Mouse (Mus musculus): ENCODE data around the gene Kirrel3. TPM values are rescaled to one million over a fixed set of nuclear protein-coding genes. Genes with fewer than 3 reads are reported as not detected.
A peak's percentile ranks its signal among the peaks of the same experiment; 100 is the strongest.

Kirrel3 gene
- polyA plus RNA-seq, 1 experiment: 0.80 TPM

DNA sequence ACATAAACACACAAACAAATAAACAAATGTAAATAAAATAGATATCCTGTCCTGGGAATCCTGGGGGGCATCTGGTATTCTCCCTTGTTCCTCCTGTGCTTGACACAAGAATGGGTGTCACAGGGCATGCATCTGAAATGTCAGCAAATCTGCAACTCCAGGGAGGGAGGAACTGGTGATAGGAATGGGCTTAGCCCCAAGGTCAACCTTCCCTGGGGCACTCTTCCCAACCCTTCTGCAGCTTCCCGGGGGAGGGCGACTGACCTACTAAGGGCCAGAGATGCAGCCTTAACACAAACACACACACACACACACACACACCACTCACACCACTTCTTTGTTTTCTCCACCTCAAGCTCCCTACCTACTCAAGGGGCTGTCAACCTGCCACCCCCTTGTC lies 509.4 kb downstream of the Kirrel3 start:
- Histone ChIP-seq H3K4me3 (replicated peaks; ENCODE audit: extremely low read depth, low read depth, low read length) (no peak overlapping the region), H3K4me1 (ENCODE audit: control insufficient read depth, insufficient read depth, low read length) (peaks cover 26% of the 10 kb centered on the region)
- no peak for DNase-seq
- TF ChIP-seq CTCF (IDR thresholded peaks at IDR 0.05; ENCODE audit: insufficient read depth, low read length): no peak
- no peak for TF ChIP-seq POLR2A (IDR thresholded peaks at IDR 0.05; ENCODE audit: borderline replicate concordance, extremely low read depth, low read depth, low read length)
- WGBS: 87% methylated on average over 2 of the region's 2 CpGs

DNA sequence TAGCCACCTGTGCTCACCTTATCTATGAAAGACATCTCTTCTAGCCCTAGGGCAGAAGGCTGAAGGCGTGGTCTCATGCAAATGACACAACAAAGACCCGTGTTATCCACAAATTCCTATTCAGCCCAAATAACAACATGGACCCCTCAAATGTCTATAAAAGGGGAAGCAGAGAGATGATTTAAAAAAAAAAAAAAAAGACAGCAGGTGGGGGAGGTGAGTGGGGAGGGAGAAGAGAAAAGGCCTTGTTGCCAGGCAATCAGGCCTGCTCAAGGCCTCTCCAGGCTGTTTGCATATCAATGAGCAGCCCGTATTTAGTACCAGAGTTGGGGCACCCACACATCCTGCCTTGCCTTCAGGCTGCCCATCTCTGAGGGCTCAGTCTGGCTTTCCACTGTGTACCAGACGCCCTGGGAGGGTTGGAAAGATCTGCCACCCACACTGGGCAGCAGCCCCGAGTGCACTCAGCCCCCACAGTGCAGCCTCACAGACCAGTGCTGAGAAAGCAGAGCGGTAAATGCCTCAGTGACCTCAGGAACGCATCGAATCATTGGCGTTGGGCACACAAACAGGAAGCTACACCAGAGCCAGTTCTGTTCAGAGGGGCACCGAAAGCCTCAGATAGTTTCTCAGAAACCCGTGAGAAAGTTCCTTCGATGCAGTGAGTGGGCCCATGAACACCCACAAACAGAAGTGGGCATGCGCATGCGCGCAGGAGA lies 510.1 kb downstream of the Kirrel3 start:
- Histone ChIP-seq H3K4me1 (ENCODE audit: control insufficient read depth, insufficient read depth, low read length) (peaks cover 26% of the 10 kb centered on the region), H3K4me3 (replicated peaks; ENCODE audit: extremely low read depth, low read depth, low read length) (no peak overlapping the region)
- WGBS: 63% methylated on average over 15 of the region's 15 CpGs
- TF ChIP-seq POLR2A (IDR thresholded peaks at IDR 0.05; ENCODE audit: borderline replicate concordance, extremely low read depth, low read depth, low read length): no peak
- TF ChIP-seq CTCF (IDR thresholded peaks at IDR 0.05; ENCODE audit: insufficient read depth, low read length): no peak
- DNase-seq: no peak

DNA sequence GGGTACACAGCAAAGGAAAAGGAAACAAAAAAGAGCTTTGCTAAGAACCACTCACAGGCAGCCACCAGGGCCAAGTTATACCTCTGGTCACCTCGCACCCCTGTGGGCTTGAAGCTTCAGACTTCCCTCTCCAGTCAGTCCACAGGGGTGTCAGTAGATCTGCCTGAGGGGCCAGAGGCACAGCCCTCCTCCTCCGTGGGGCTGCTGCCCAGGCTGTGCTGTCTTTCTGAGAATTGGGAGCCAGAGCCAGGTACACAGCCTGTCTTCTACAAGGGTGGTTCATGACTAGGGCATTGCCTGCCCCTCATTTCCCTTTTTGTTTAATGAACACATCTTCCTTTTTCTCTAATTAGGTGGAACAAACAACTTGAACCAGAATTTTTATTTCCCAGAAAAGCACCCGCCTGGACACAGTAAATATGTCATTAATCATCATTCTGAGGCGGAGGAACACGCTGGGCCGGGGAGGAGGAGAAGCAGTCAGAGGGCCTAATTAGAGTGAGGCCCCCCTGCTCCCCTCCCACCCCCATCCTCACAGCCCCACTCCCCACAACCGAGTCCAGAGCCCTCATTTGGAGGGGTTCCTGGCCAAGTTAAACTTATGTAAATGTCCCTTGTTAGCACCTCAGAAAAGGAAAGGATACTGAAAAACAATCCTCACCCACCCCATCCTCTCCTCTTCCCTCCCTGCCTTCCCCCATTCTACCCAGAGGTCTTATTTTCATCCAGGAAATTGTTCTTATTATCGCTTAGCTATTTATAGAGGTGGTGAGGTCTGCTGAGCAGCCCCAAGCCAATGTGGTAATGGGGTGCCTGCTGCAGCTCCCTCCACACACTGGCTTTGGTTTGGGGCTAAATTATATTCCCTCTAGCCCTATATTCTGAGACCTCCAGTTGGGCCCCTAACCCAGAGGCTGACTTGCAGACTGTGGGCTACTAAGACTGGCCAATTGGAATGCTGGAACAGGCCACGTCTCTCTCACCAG lies 512.5 kb downstream of the Kirrel3 start:
- Histone ChIP-seq H3K4me1 (ENCODE audit: control insufficient read depth, insufficient read depth, low read length) (peaks cover 16% of the 10 kb centered on the region), H3K4me3 (replicated peaks; ENCODE audit: extremely low read depth, low read depth, low read length) (no peak overlapping the region)
- no peak for TF ChIP-seq CTCF (IDR thresholded peaks at IDR 0.05; ENCODE audit: insufficient read depth, low read length)
- 40% methylated on average over 9 of the region's 9 CpGs for WGBS
- no peak for DNase-seq

DNA sequence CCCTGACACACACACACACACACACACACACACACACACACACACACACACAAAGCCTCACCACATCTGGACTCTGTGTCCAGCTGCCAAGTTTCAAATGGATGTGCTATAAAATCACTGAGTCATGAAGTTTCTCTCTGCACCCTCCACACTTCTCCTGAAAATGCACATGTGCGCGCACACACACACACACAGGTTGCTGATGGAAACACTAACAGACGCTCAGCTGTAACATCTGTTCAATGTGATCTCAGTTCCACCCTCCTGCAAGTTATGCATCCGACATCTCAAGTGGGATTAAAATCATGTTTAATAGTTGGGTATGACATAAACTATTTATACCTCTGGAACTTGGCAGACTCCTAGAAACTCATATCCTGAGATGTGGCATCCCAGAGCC lies 518.4 kb downstream of the Kirrel3 start:
- TF ChIP-seq CTCF (IDR thresholded peaks at IDR 0.05; ENCODE audit: insufficient read depth, low read length) (no peak), POLR2A (IDR thresholded peaks at IDR 0.05; ENCODE audit: borderline replicate concordance, extremely low read depth, low read depth, low read length) (no peak)
- Histone ChIP-seq H3K4me1 (ENCODE audit: control insufficient read depth, insufficient read depth, low read length) (0 out of 2 replicates have a peak, but pooled peaks cover 3% of the 10 kb centered on the region), H3K4me3 (replicated peaks; ENCODE audit: extremely low read depth, low read depth, low read length) (no peak overlapping the region)
- no peak for DNase-seq
- 82% methylated on average over 4 of the region's 4 CpGs for WGBS

DNA sequence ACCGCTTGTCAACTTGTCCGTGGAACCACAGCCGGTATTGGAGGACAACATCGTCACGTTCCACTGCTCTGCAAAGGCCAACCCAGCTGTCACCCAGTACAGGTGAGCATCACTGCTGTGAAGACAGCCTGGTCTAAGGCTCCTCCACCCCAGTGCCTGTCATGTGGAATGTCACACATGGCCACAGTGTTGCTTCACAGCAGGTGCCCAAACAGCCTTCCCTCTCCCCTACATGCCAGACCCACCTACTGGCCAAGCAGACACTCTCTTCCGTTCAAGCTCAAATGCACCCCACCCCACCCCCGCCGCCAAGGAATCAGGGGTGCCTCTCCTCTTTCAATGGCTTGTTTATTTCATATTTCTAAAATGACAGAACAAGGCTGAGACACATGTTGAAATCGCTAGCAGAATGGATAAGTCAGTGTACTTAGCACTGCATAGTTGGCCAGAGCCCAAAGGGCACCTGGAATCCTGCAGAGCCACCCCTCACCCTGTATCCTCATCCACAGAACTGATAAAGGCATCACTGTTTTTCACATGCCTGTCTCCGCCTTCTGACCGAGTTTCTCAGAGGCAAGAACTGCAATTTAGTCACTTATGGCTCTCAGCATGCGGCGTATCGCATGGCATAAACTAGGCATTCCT lies 522.1 kb downstream of the Kirrel3 start:
- 0 out of 2 replicates have a peak, but pooled peaks cover 3% of the 10 kb centered on the region for H3K4me1 ChIP-seq (ENCODE audit: control insufficient read depth, insufficient read depth, low read length)
- no peak for TF ChIP-seq POLR2A (IDR thresholded peaks at IDR 0.05; ENCODE audit: borderline replicate concordance, extremely low read depth, low read depth, low read length)
- TF ChIP-seq CTCF (IDR thresholded peaks at IDR 0.05; ENCODE audit: insufficient read depth, low read length): no peak
- WGBS: 67% methylated on average over 14 of the region's 14 CpGs
- no peak for DNase-seq
- H3K4me3 ChIP-seq (replicated peaks; ENCODE audit: extremely low read depth, low read depth, low read length): no peak overlapping the region

DNA sequence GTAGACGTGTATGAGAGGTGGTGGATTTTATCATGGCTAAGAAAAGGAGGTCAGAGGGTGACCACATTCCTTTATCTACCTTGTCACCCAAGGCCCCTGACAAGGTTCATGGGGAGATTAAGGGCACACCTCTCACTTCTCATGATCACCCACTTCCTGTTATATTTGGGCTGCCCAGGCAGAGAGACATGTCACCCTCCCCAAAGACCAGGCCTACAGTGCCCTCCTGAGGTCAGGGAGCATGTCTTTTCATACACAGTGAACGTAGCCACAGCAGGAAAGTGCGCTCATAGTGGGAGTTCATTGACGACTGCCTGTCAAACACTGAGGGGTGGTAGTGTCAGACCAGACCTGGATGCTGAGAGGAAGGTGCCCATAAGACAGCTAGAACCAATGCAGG lies 531.1 kb downstream of the Kirrel3 start:
- Histone ChIP-seq H3K4me1 (ENCODE audit: control insufficient read depth, insufficient read depth, low read length) (no peaks in the 10 kb centered on the region), H3K4me3 (replicated peaks; ENCODE audit: extremely low read depth, low read depth, low read length) (no peak overlapping the region)
- no peak for TF ChIP-seq POLR2A (IDR thresholded peaks at IDR 0.05; ENCODE audit: borderline replicate concordance, extremely low read depth, low read depth, low read length)
- peak; percentile 87 for TF ChIP-seq CTCF (IDR thresholded peaks at IDR 0.05; ENCODE audit: insufficient read depth, low read length)
- DNase-seq: no peak
- 34% methylated on average over 4 of the region's 4 CpGs for WGBS

DNA sequence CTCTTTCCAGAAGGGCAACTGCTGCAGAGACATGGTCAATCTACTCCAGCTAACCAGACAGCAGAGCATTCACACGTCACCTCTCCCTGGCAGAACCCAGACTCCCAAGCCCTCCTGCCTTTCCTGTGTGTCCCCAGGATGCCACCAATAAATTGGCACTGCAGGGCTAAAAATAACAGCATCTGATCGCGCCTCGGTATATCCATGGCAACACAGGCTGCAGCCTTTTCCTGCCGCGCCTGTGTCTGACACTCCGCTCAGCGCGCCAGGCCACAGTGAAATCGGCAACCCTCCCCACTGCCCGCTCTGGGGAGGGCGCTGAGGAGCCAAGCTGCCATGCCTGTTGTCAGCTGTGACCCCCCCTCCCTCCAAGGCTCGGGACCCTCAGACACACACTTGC lies 531.9 kb downstream of the Kirrel3 start:
- DNase-seq: no peak
- TF ChIP-seq POLR2A (IDR thresholded peaks at IDR 0.05; ENCODE audit: borderline replicate concordance, extremely low read depth, low read depth, low read length) (no peak), CTCF (IDR thresholded peaks at IDR 0.05; ENCODE audit: insufficient read depth, low read length) (no peak)
- H3K4me3 ChIP-seq (replicated peaks; ENCODE audit: extremely low read depth, low read depth, low read length): no peak overlapping the region

DNA sequence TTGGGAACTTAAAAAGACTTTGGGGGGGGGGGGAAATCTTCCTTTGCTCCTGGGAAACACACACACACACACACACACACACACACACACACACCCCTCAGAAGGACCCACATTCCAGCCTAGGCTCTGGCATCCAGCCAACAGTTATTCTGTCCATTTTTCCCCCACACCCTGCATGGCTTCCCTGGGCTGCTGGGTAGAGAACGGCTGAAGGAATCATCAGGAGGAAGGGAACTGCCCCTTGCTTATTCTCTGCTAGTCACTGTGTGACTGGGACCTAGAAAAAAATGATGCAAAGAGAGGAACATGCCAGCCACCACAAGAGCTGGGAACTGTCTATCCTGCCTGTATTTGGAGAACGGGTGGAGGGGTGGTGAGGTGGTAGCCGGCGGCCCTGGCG lies 532.4 kb downstream of the Kirrel3 start:
- DNase-seq: no peak
- WGBS: 26% methylated on average over 5 of the region's 5 CpGs
- no peak overlapping the region for H3K4me3 ChIP-seq (replicated peaks; ENCODE audit: extremely low read depth, low read depth, low read length)
- TF ChIP-seq POLR2A (IDR thresholded peaks at IDR 0.05; ENCODE audit: borderline replicate concordance, extremely low read depth, low read depth, low read length): no peak
- no peak for TF ChIP-seq CTCF (IDR thresholded peaks at IDR 0.05; ENCODE audit: insufficient read depth, low read length)
- no peaks in the 10 kb centered on the region for H3K4me1 ChIP-seq (ENCODE audit: control insufficient read depth, insufficient read depth, low read length)

More for the DNA sequence above, 531.9 kb downstream of the Kirrel3 start:
- WGBS: 14% methylated on average over 13 of the region's 13 CpGs
- no peaks in the 10 kb centered on the region for H3K4me1 ChIP-seq (ENCODE audit: control insufficient read depth, insufficient read depth, low read length)

DNA sequence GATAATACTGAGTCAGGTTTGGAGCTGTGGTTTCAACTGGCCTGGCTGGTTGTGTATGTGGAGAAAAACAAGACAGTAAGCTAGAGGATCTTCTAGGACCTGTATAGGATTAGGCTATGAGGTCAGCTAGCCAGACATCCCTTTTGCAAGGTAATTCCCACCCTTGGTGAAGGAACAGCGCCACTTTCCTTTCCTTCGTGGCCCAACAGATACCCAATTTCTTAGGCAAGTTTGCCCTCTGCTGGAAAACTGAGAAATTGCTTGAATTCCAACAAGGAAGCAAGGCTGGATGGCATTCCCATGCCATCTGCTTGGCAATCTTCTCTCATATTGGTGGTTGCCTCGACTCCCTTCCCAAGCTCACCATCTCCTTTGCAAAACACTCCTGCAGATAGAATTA lies 533.7 kb downstream of the Kirrel3 start:
- TF ChIP-seq CTCF (IDR thresholded peaks at IDR 0.05; ENCODE audit: insufficient read depth, low read length) (peak; percentile 34), POLR2A (IDR thresholded peaks at IDR 0.05; ENCODE audit: borderline replicate concordance, extremely low read depth, low read depth, low read length) (no peak)
- Histone ChIP-seq H3K4me3 (replicated peaks; ENCODE audit: extremely low read depth, low read depth, low read length) (no peak overlapping the region), H3K4me1 (ENCODE audit: control insufficient read depth, insufficient read depth, low read length) (no peaks in the 10 kb centered on the region)
- peak; percentile 44 for DNase-seq
- 8% methylated on average over 3 of the region's 3 CpGs for WGBS
